Mouse (Mus musculus): ENCODE data around the gene Trpm3. TPM values are rescaled to one million over a fixed set of nuclear protein-coding genes. Genes with fewer than 3 reads are reported as not detected.
A peak's percentile ranks its signal among the peaks of the same experiment; 100 is the strongest.

Gene Trpm3
- polyA plus RNA-seq, 1 experiment from 2014 or later = 48.4 TPM

DNA sequence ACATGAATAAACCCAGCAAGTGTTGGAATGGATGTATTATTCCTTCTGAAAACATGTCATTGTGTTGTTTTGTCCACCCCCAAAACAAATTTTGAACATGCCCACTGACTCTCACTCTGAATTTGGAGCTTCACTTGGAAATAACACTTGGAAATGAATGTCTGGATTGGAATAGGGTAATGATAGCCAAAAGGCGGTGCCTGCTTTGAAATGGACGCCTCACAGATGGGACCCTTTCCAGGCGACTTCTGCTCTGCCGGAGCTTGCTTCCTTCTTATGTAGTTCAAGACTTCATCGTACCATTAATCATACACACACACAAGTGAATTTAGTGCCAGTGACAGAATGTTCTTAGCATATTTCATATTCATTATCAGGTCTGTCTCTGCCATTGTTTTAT, 312.4 kb downstream of the Trpm3 start:
- H3K4me2 ChIP-seq (replicated peaks) = peak overlapping the region; percentile 77; the same call in 1 of the 2 replicates
- 89% methylated on average over 5 of the region's 5 CpGs for WGBS
- no peak for ATAC-seq (ENCODE audit: low FRiP score)

DNA sequence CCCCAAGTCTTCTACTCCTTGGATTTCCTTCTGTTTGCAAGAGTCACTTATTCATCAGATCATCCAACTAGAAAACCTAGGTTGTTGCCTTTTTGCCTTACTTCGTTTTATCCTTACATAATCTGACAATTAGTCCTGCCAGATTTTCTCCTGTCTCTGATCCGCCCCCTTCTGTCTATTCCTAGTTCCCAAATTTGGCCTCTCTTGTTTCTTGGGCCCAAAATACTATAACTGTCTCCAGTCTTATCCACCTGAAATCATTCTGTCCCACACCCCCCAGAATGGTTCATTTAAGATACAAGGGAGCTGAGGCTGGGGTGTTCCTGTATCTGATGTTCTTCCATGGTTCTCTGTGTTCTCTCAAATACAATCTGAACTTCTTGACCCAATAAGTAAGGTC, 318.1 kb downstream of the Trpm3 start:
- Histone ChIP-seq H3K4me2 (replicated peaks) (no peak overlapping the region), H3K27me3 (ENCODE audit: control insufficient read depth, insufficient read depth, low read length) (no peaks in the 10 kb centered on the region), H3K9me3 (ENCODE audit: control insufficient read depth, low read length) (no peaks in the 10 kb centered on the region), H3K4me3 (replicated peaks; ENCODE audit: low read length) (no peak overlapping the region), H3K9ac (no peak overlapping the region), H3K36me3 (replicated peaks; ENCODE audit: control insufficient read depth, insufficient read depth) (no peaks in the 10 kb centered on the region), H3K27ac (no peak overlapping the region), H3K4me1 (replicated peaks; ENCODE audit: control insufficient read depth, insufficient read depth, low read length) (no peaks in the 10 kb centered on the region)
- ATAC-seq (ENCODE audit: low FRiP score) (no peak), DNase-seq (ENCODE audit: low spot score) (no peak)
- 93% methylated on average over 2 of the region's 2 CpGs for WGBS

More for the DNA sequence above, 312.4 kb downstream of the Trpm3 start:
- Histone ChIP-seq H3K9me3 (ENCODE audit: control insufficient read depth, low read length) (no peaks in the 10 kb centered on the region), H3K27me3 (ENCODE audit: control insufficient read depth, insufficient read depth, low read length) (0 out of 2 replicates have a peak, but pooled peaks cover 4% of the 10 kb centered on the region), H3K27ac (no peak overlapping the region), H3K4me1 (replicated peaks; ENCODE audit: control insufficient read depth, insufficient read depth, low read length) (peaks cover 23% of the 10 kb centered on the region), H3K9ac (no peak overlapping the region), H3K36me3 (replicated peaks; ENCODE audit: control insufficient read depth, insufficient read depth) (no peaks in the 10 kb centered on the region), H3K4me3 (replicated peaks; ENCODE audit: low read length) (no peak overlapping the region)
- DNase-seq (ENCODE audit: low spot score) = no peak

DNA sequence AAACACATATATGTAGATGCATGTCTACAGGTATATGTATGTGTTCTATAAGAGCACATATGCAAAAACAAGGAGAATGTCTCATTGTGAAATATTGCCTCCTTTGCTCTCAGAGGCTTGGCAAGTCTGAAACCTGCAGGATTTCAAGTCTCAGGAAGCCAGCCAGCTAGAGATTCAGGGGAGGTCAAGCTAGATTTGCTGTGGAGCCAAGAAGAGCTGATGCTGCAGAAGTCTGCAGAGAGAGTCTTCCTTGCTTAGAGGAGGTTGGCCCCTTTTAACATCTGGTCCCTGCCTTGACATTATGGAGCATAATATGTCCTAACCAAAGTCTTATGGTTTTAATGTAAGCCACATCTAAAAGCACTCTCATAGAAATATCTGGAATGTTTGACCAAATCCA, 323.2 kb downstream of the Trpm3 start:
- Histone ChIP-seq H3K4me3 (replicated peaks; ENCODE audit: low read length) (no peak overlapping the region), H3K9ac (no peak overlapping the region), H3K4me2 (replicated peaks) (no peak overlapping the region), H3K27me3 (ENCODE audit: control insufficient read depth, insufficient read depth, low read length) (no peaks in the 10 kb centered on the region), H3K36me3 (replicated peaks; ENCODE audit: control insufficient read depth, insufficient read depth) (no peaks in the 10 kb centered on the region), H3K27ac (no peak overlapping the region), H3K9me3 (ENCODE audit: control insufficient read depth, low read length) (no peaks in the 10 kb centered on the region), H3K4me1 (replicated peaks; ENCODE audit: control insufficient read depth, insufficient read depth, low read length) (no peaks in the 10 kb centered on the region)
- DNase-seq (ENCODE audit: low spot score) = no peak
- no peak for ATAC-seq (ENCODE audit: low FRiP score)

DNA sequence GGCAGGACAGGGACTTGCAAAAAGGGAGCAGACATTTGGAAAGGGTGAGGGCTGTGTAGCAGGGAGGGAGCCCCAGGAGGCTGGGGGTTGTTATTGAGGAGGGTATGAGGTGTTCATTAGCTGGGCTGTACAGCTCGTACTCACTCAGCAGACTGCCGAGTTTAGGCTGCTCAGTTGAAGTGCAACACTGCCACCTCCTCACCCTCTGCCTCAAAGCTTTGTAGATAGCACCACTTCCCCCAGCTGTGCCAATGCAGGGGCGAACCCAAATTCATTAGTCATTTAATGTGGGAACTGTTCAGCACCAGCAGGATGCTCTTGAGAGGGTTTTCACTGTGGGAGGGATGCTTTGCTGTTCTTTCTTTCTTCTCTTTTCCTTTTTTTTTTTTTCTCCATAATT, 324.7 kb downstream of the Trpm3 start:
- ATAC-seq (ENCODE audit: low FRiP score) (no peak), DNase-seq (ENCODE audit: low spot score) (no peak)
- Histone ChIP-seq H3K9ac (no peak overlapping the region), H3K36me3 (replicated peaks; ENCODE audit: control insufficient read depth, insufficient read depth) (no peaks in the 10 kb centered on the region), H3K4me1 (replicated peaks; ENCODE audit: control insufficient read depth, insufficient read depth, low read length) (no peaks in the 10 kb centered on the region), H3K27ac (no peak overlapping the region), H3K4me3 (replicated peaks; ENCODE audit: low read length) (no peak overlapping the region), H3K27me3 (ENCODE audit: control insufficient read depth, insufficient read depth, low read length) (no peaks in the 10 kb centered on the region), H3K4me2 (replicated peaks) (no peak overlapping the region), H3K9me3 (ENCODE audit: control insufficient read depth, low read length) (no peaks in the 10 kb centered on the region)
- 61% methylated on average over 3 of the region's 3 CpGs for WGBS

DNA sequence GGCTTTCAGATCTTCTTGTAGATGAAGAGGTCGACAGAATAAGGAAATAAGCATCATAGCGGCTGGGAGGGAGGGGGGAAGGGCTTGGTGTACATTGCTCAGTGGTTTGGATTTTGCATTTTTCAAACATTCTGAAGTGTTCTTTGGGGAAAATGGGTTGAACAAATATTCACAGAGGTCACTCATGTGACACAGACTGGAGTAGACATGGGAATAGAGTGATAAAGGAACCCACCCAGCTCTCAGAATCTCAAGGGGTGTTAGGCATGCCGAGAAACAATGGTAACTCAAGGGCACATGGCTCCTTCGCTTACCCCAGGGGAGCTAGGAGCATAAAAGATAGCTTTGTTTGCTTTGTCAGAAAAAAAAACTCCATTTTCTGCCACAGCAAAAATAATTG, 330.8 kb downstream of the Trpm3 start:
- H3K27ac ChIP-seq = no peak overlapping the region
- H3K9ac ChIP-seq = no peak overlapping the region
- H3K4me2 ChIP-seq (replicated peaks) = no peak overlapping the region
- H3K9me3 ChIP-seq (ENCODE audit: control insufficient read depth, low read length) = no peaks in the 10 kb centered on the region
- no peaks in the 10 kb centered on the region for H3K27me3 ChIP-seq (ENCODE audit: control insufficient read depth, insufficient read depth, low read length)
- no peaks in the 10 kb centered on the region for H3K4me1 ChIP-seq (replicated peaks; ENCODE audit: control insufficient read depth, insufficient read depth, low read length)
- DNase-seq (ENCODE audit: low spot score) (no peak), ATAC-seq (ENCODE audit: low FRiP score) (no peak)
- no peaks in the 10 kb centered on the region for H3K36me3 ChIP-seq (replicated peaks; ENCODE audit: control insufficient read depth, insufficient read depth)
- WGBS = 67% methylated on average over 4 of the region's 4 CpGs
- no peak overlapping the region for H3K4me3 ChIP-seq (replicated peaks; ENCODE audit: low read length)

DNA sequence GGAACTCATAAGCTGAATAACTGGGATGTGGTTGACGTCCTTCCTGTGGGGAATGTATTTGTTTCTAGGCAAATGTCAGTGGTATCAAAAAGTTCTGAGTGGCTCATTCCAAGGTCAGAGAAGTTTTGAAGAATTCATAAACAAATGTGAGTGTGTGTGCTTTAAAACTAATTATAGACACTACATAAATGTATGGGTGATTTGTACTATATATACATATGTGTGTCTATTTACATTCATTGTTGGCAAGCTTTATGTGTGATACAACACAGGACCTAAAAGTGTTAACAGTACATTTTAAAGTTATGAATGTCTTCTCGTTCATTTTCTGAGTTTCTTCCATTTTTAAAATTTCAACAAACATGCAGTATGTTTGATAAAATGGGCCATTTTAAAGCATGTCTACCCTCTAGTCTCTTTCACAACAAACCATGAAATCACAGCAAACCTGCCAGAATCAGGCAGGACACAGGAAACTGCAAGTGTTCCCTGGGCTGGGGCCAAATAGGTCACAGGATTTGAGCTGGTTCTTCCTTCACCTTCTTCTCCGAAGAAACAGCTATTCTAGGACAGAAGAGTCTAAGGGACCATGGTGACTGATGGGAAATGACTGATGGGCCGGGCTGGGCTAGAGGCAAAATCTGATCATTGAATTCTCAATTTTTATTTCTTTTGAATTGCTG, 334.3 kb downstream of the Trpm3 start:
- no peak for DNase-seq (ENCODE audit: low spot score)
- Histone ChIP-seq H3K9me3 (ENCODE audit: control insufficient read depth, low read length) (no peaks in the 10 kb centered on the region), H3K4me3 (replicated peaks; ENCODE audit: low read length) (no peak overlapping the region), H3K27me3 (ENCODE audit: control insufficient read depth, insufficient read depth, low read length) (no peaks in the 10 kb centered on the region), H3K4me1 (replicated peaks; ENCODE audit: control insufficient read depth, insufficient read depth, low read length) (no peaks in the 10 kb centered on the region), H3K36me3 (replicated peaks; ENCODE audit: control insufficient read depth, insufficient read depth) (no peaks in the 10 kb centered on the region), H3K4me2 (replicated peaks) (no peak overlapping the region), H3K9ac (no peak overlapping the region), H3K27ac (no peak overlapping the region)
- WGBS = 83% methylated on average over 4 of the region's 4 CpGs
- no peak for ATAC-seq (ENCODE audit: low FRiP score)

DNA sequence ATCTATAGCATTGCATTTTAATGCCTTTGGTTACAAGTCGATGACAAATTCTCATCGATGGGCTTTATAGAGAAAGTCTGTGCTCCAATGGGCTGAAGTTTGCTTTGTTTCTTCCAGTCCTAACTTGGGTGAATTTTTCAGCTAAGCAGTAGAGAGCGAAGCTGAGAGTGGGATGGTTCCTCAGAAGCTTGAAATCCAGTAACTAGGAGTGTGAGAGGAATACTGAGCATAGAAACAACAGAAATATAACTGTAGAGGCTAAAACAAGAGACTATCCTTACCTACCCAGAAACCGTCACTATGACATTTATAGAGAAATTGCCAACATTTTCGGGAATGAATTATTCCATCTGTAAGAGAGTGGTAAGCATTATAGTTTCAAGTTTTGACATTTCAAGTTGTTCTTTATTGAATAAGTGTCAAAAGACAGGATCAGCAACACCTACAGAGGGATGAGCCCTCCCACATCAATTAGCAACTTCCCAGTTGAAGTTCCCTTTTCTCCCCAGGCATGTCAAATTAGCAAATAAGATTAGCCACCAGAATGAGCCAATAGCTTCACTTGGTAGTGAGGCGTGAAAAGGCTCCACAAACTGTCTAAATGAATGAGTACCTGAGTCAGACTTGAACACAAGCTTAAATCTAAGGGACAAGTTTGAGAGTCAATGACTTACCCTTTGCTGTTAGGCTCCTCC, 339.6 kb downstream of the Trpm3 start:
- H3K4me2 ChIP-seq (replicated peaks) = no peak overlapping the region
- 95% methylated on average over 6 of the region's 6 CpGs for WGBS
- no peak overlapping the region for H3K27ac ChIP-seq
- ATAC-seq (ENCODE audit: low FRiP score) = no peak
- no peaks in the 10 kb centered on the region for H3K27me3 ChIP-seq (ENCODE audit: control insufficient read depth, insufficient read depth, low read length)
- no peaks in the 10 kb centered on the region for H3K4me1 ChIP-seq (replicated peaks; ENCODE audit: control insufficient read depth, insufficient read depth, low read length)
- DNase-seq (ENCODE audit: low spot score) = no peak
- no peak overlapping the region for H3K9ac ChIP-seq
- H3K36me3 ChIP-seq (replicated peaks; ENCODE audit: control insufficient read depth, insufficient read depth) = no peaks in the 10 kb centered on the region
- no peaks in the 10 kb centered on the region for H3K9me3 ChIP-seq (ENCODE audit: control insufficient read depth, low read length)
- no peak overlapping the region for H3K4me3 ChIP-seq (replicated peaks; ENCODE audit: low read length)

DNA sequence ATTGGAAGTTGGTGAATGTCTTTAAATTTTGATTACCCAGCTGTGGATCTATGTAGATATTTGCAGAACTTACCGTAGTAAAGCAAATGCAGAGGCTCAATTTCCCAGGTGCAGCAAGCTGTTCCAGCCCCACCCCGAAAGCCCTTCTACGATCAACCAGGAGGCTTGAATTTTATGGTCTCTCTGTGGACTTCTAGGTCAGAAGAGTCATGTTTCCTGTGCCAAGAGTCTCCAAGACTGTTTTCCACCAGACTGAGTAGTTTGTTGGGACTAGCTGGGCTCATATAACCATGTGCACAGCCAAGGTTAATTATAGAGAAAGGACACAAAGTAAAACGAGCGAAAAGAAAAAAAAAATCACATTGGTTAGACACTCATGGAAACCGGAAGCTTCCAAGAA, 364.6 kb downstream of the Trpm3 start:
- Histone ChIP-seq H3K27me3 (ENCODE audit: control insufficient read depth, insufficient read depth, low read length) (no peaks in the 10 kb centered on the region), H3K4me1 (replicated peaks; ENCODE audit: control insufficient read depth, insufficient read depth, low read length) (no peaks in the 10 kb centered on the region), H3K9ac (no peak overlapping the region), H3K9me3 (ENCODE audit: control insufficient read depth, low read length) (no peaks in the 10 kb centered on the region), H3K36me3 (replicated peaks; ENCODE audit: control insufficient read depth, insufficient read depth) (no peaks in the 10 kb centered on the region), H3K4me2 (replicated peaks) (no peak overlapping the region), H3K4me3 (replicated peaks; ENCODE audit: low read length) (no peak overlapping the region), H3K27ac (no peak overlapping the region)
- ATAC-seq (ENCODE audit: low FRiP score) = no peak
- DNase-seq (ENCODE audit: low spot score) = no peak
- 91% methylated on average over 6 of the region's 6 CpGs for WGBS

DNA sequence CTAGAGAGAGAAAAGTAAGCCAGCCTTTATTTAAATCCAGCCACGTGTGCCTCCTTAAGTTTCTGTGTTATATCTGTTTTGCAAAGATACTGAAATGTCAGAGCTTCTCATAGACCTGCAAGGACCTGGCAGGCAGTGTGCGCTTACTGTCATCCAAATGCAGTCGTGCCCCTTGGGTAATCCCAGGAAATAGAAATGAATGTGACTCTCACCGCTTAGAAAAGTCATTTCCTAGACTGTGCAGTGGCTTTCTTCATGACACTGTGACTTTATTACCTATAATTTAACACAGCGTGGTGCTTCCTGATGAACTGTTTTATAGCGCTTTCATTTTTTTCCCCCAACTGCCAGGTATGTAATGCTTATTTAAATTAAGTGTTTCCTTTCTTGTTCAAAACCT, 379.7 kb downstream of the Trpm3 start:
- DNase-seq (ENCODE audit: low spot score) (peak; percentile 36), ATAC-seq (ENCODE audit: low FRiP score) (peak; percentile 51; the same call in 1 of the 2 replicates)
- Histone ChIP-seq H3K4me1 (replicated peaks; ENCODE audit: control insufficient read depth, insufficient read depth, low read length) (0 out of 2 replicates have a peak, but pooled peaks cover 4% of the 10 kb centered on the region), H3K27me3 (ENCODE audit: control insufficient read depth, insufficient read depth, low read length) (no peaks in the 10 kb centered on the region), H3K4me3 (replicated peaks; ENCODE audit: low read length) (no peak overlapping the region), H3K27ac (no peak overlapping the region), H3K4me2 (replicated peaks) (no peak overlapping the region), H3K9ac (no peak overlapping the region), H3K36me3 (replicated peaks; ENCODE audit: control insufficient read depth, insufficient read depth) (no peaks in the 10 kb centered on the region), H3K9me3 (ENCODE audit: control insufficient read depth, low read length) (no peaks in the 10 kb centered on the region)
- 62% methylated on average over 6 of the region's 6 CpGs for WGBS
